9 mouse cellular contexts compared by ENCODE assay signal in genomic region chr17:67776764-67777163, GRCm38 (mm10).
DNase-seq lines count a peak whose midpoint lies in the region.
"Had no signal": no experiment of that assay in that cellular context is flagged by ENCODE, and none has a peak within 500 bp of the region (broad histone marks: within the 10 kb centered on the region; RNA-seq: fewer than 3 reads in every experiment).

No protein-coding gene starts in this region.

- H3K9me3 ChIP-seq in embryonic facial prominence, embryonic 10.5 days = no peaks in the 10 kb centered on the region
- H3K9me3 ChIP-seq: embryonic facial prominence, embryonic 12.5 days had no signal

- no peaks in the 10 kb centered on the region for H3K4me1 ChIP-seq in embryonic facial prominence, embryonic 10.5 days
- H3K4me1 ChIP-seq: embryonic facial prominence, embryonic 12.5 days had no signal

- H3K27ac ChIP-seq in embryonic facial prominence, embryonic 10.5 days (replicated peaks) = no peak overlapping the region
- H3K27ac ChIP-seq: embryonic facial prominence, embryonic 12.5 days had no signal

- WGBS in embryonic facial prominence, embryonic 10.5 days = 75% methylated on average over 9 of the region's 9 CpGs

- no peak overlapping the region for H3K4me3 ChIP-seq in embryonic facial prominence, embryonic 10.5 days
- H3K4me3 ChIP-seq: embryonic facial prominence, embryonic 12.5 days had no signal

- DNase-seq in embryo, embryonic 11 days = peak; percentile 41
- DNase-seq in embryo, embryonic 9.5 days (ENCODE audit: extremely low spot score) = no peak
- peak; percentile 14 to 26 for DNase-seq in layer of hippocampus, postnatal 25 days (ENCODE audit: extremely low spot score in 1 of 2, low spot score in 1 of 2)
- DNase-seq in layer of hippocampus, adult 9-11 months = no peak
- peak; percentile 19 for DNase-seq in 3T3-L1 (ENCODE audit: low read depth, low spot score)
- peak; percentile 39 for DNase-seq in embryonic facial prominence, embryonic 10.5 days (ENCODE audit: low spot score)
- DNase-seq in spleen, postnatal 36 days (ENCODE audit: low spot score in 2 of 2) = no peak
- DNase-seq in thymus, postnatal 14 days = no peak

- peaks cover 94% of the 10 kb centered on the region for H3K36me3 ChIP-seq in embryonic facial prominence, embryonic 10.5 days (replicated peaks)
- H3K36me3 ChIP-seq: embryonic facial prominence, embryonic 12.5 days had no signal

- H3K27me3 ChIP-seq in embryonic facial prominence, embryonic 10.5 days (replicated peaks; ENCODE audit: low read depth, poor library complexity, severe bottlenecking) = no peaks in the 10 kb centered on the region
- H3K27me3 ChIP-seq: embryonic facial prominence, embryonic 12.5 days had no signal

Comparison
In these comparisons a context has a peak if more than half of its experiments do, and no peak if none do; other contexts are left out.
1. DNase-seq: peak in embryo, embryonic 11 days (single experiment), layer of hippocampus, postnatal 25 days (2 of 2), 3T3-L1 (single experiment) and embryonic facial prominence, embryonic 10.5 days (single experiment); none in embryo, embryonic 9.5 days (single experiment), layer of hippocampus, adult 9-11 months (single experiment), spleen, postnatal 36 days (0 of 2) and thymus, postnatal 14 days (single experiment).